Mouse (Mus musculus): ENCODE data around the gene Tmem209. TPM values are rescaled to one million over a fixed set of nuclear protein-coding genes. Genes with fewer than 3 reads are reported as not detected.

The Tmem209 gene
- polyA plus RNA-seq, 1 experiment from 2014 or later = 29.9 TPM

GRCm38 (mm10) chr6:30520400-30520799 lies 10.8 kb upstream of the Tmem209 start:
- Histone ChIP-seq H3K27me3 (ENCODE audit: control insufficient read depth, insufficient read depth, low read length) (no peaks in the 10 kb centered on the region), H3K36me3 (ENCODE audit: control insufficient read depth, insufficient read depth, low read length) (no peaks in the 10 kb centered on the region), H3K4me2 (ENCODE audit: low read depth, low read length) (no peak overlapping the region), H3K4me3 (replicated peaks; ENCODE audit: low read length) (no peak overlapping the region), H3K4me1 (ENCODE audit: control insufficient read depth, insufficient read depth, low read length) (no peaks in the 10 kb centered on the region; the same call in 1 of the 2 replicates), H3K9me3 (replicated peaks; ENCODE audit: control insufficient read depth, low read length) (no peaks in the 10 kb centered on the region), H3K27ac (ENCODE audit: low read length) (no peak overlapping the region), H3K9ac (ENCODE audit: low read length) (no peak overlapping the region)
- WGBS = 58% methylated on average over 11 of the region's 11 CpGs
- no peak for ATAC-seq (ENCODE audit: insufficient read depth, low FRiP score)

- Histone ChIP-seq H3K4me3 (replicated peaks; ENCODE audit: low read length) (no peak overlapping the region), H3K27me3 (ENCODE audit: control insufficient read depth, insufficient read depth, low read length) (no peaks in the 10 kb centered on the region), H3K36me3 (ENCODE audit: control insufficient read depth, insufficient read depth, low read length) (no peaks in the 10 kb centered on the region), H3K9ac (ENCODE audit: low read length) (peak overlapping the region; percentile 39), H3K9me3 (replicated peaks; ENCODE audit: control insufficient read depth, low read length) (no peaks in the 10 kb centered on the region), H3K27ac (ENCODE audit: low read length) (peak overlapping the region; percentile 73), H3K4me1 (ENCODE audit: control insufficient read depth, insufficient read depth, low read length) (peaks cover 7% of the 10 kb centered on the region), H3K4me2 (ENCODE audit: low read depth, low read length) (no peak overlapping the region)
- ATAC-seq (ENCODE audit: insufficient read depth, low FRiP score) = no peak
- WGBS = 13% methylated on average over 9 of the region's 9 CpGs
Measured at GRCm38 (mm10) chr6:30514242-30514641, 4.7 kb upstream of the Tmem209 start.

GRCm38 (mm10) chr6:30510291-30510690 lies 708 bp upstream of the Tmem209 start:
- H3K36me3 ChIP-seq (ENCODE audit: control insufficient read depth, insufficient read depth, low read length) = no peaks in the 10 kb centered on the region
- peak overlapping the region; percentile 99 for H3K27ac ChIP-seq (ENCODE audit: low read length)
- H3K9me3 ChIP-seq (replicated peaks; ENCODE audit: control insufficient read depth, low read length) = no peaks in the 10 kb centered on the region
- peak overlapping the region; percentile 57; the same call in 1 of the 2 replicates for H3K4me2 ChIP-seq (ENCODE audit: low read depth, low read length)
- H3K9ac ChIP-seq (ENCODE audit: low read length) = peak overlapping the region; percentile 57; the same call in 1 of the 2 replicates
- no peak overlapping the region for H3K4me3 ChIP-seq (replicated peaks; ENCODE audit: low read length)
- ATAC-seq (ENCODE audit: insufficient read depth, low FRiP score) = no peak
- no peaks in the 10 kb centered on the region for H3K27me3 ChIP-seq (ENCODE audit: control insufficient read depth, insufficient read depth, low read length)
- H3K4me1 ChIP-seq (ENCODE audit: control insufficient read depth, insufficient read depth, low read length) = peaks cover 7% of the 10 kb centered on the region
- 66% methylated on average over 5 of the region's 5 CpGs for WGBS

- peak overlapping the region; percentile 70 for H3K4me3 ChIP-seq (replicated peaks; ENCODE audit: low read length)
- ATAC-seq (ENCODE audit: insufficient read depth, low FRiP score) = no peak
- H3K36me3 ChIP-seq (ENCODE audit: control insufficient read depth, insufficient read depth, low read length) = no peaks in the 10 kb centered on the region; the same call in 1 of the 2 replicates
- H3K27ac ChIP-seq (ENCODE audit: low read length) = peak overlapping the region; percentile 99
- 10% methylated on average over 2 of the region's 2 CpGs for WGBS
- H3K4me2 ChIP-seq (ENCODE audit: low read depth, low read length) = peak overlapping the region; percentile 76
- H3K9ac ChIP-seq (ENCODE audit: low read length) = peak overlapping the region; percentile 86
- no peaks in the 10 kb centered on the region for H3K27me3 ChIP-seq (ENCODE audit: control insufficient read depth, insufficient read depth, low read length)
- peaks cover 7% of the 10 kb centered on the region for H3K4me1 ChIP-seq (ENCODE audit: control insufficient read depth, insufficient read depth, low read length)
- H3K9me3 ChIP-seq (replicated peaks; ENCODE audit: control insufficient read depth, low read length) = no peaks in the 10 kb centered on the region
Measured at GRCm38 (mm10) chr6:30508824-30509223, 759 bp downstream of the Tmem209 start.

GRCm38 (mm10) chr6:30499049-30499448 lies 10.5 kb downstream of the Tmem209 start:
- Histone ChIP-seq H3K4me2 (ENCODE audit: low read depth, low read length) (no peak overlapping the region), H3K4me1 (ENCODE audit: control insufficient read depth, insufficient read depth, low read length) (no peaks in the 10 kb centered on the region), H3K4me3 (replicated peaks; ENCODE audit: low read length) (no peak overlapping the region), H3K27ac (ENCODE audit: low read length) (no peak overlapping the region), H3K27me3 (ENCODE audit: control insufficient read depth, insufficient read depth, low read length) (no peaks in the 10 kb centered on the region), H3K9ac (ENCODE audit: low read length) (no peak overlapping the region), H3K9me3 (replicated peaks; ENCODE audit: control insufficient read depth, low read length) (no peaks in the 10 kb centered on the region), H3K36me3 (ENCODE audit: control insufficient read depth, insufficient read depth, low read length) (peaks cover 5% of the 10 kb centered on the region)
- no peak for ATAC-seq (ENCODE audit: insufficient read depth, low FRiP score)
- WGBS = 81% methylated on average over 3 of the region's 3 CpGs

GRCm38 (mm10) chr6:30486504-30486903 lies 23.1 kb downstream of the Tmem209 start:
- no peak overlapping the region for H3K9ac ChIP-seq (ENCODE audit: low read length)

GRCm38 (mm10) chr6:30482908-30483307 lies 26.7 kb downstream of the Tmem209 start:
- Histone ChIP-seq H3K27ac (ENCODE audit: low read length) (no peak overlapping the region), H3K4me2 (ENCODE audit: low read depth, low read length) (no peak overlapping the region), H3K4me3 (replicated peaks; ENCODE audit: low read length) (no peak overlapping the region), H3K9me3 (replicated peaks; ENCODE audit: control insufficient read depth, low read length) (no peaks in the 10 kb centered on the region), H3K9ac (ENCODE audit: low read length) (no peak overlapping the region), H3K4me1 (ENCODE audit: control insufficient read depth, insufficient read depth, low read length) (0 out of 2 replicates have a peak, but pooled peaks cover 2% of the 10 kb centered on the region), H3K36me3 (ENCODE audit: control insufficient read depth, insufficient read depth, low read length) (peaks cover 22% of the 10 kb centered on the region), H3K27me3 (ENCODE audit: control insufficient read depth, insufficient read depth, low read length) (no peaks in the 10 kb centered on the region)
- ATAC-seq (ENCODE audit: insufficient read depth, low FRiP score) = no peak
- WGBS = 77% methylated on average over 2 of the region's 2 CpGs

More at GRCm38 (mm10) chr6:30486504-30486903, 23.1 kb downstream of the Tmem209 start:
- no peak overlapping the region for H3K4me2 ChIP-seq (ENCODE audit: low read depth, low read length)
- no peak overlapping the region for H3K4me3 ChIP-seq (replicated peaks; ENCODE audit: low read length)
- peaks cover 22% of the 10 kb centered on the region for H3K36me3 ChIP-seq (ENCODE audit: control insufficient read depth, insufficient read depth, low read length)
- no peaks in the 10 kb centered on the region for H3K9me3 ChIP-seq (replicated peaks; ENCODE audit: control insufficient read depth, low read length)
- H3K27me3 ChIP-seq (ENCODE audit: control insufficient read depth, insufficient read depth, low read length) = no peaks in the 10 kb centered on the region
- H3K27ac ChIP-seq (ENCODE audit: low read length) = no peak overlapping the region
- 76% methylated on average over 6 of the region's 6 CpGs for WGBS
- ATAC-seq (ENCODE audit: insufficient read depth, low FRiP score) = no peak
- H3K4me1 ChIP-seq (ENCODE audit: control insufficient read depth, insufficient read depth, low read length) = no peaks in the 10 kb centered on the region

GRCm38 (mm10) chr6:30479418-30479817 lies 30.2 kb downstream of the Tmem209 start:
- Histone ChIP-seq H3K4me3 (replicated peaks; ENCODE audit: low read length) (no peak overlapping the region), H3K9ac (ENCODE audit: low read length) (no peak overlapping the region), H3K27me3 (ENCODE audit: control insufficient read depth, insufficient read depth, low read length) (no peaks in the 10 kb centered on the region), H3K9me3 (replicated peaks; ENCODE audit: control insufficient read depth, low read length) (no peaks in the 10 kb centered on the region), H3K36me3 (ENCODE audit: control insufficient read depth, insufficient read depth, low read length) (peaks cover 6% of the 10 kb centered on the region), H3K4me1 (ENCODE audit: control insufficient read depth, insufficient read depth, low read length) (peaks cover 18% of the 10 kb centered on the region), H3K4me2 (ENCODE audit: low read depth, low read length) (no peak overlapping the region), H3K27ac (ENCODE audit: low read length) (no peak overlapping the region)
- 82% methylated on average over 3 of the region's 3 CpGs for WGBS
- no peak for ATAC-seq (ENCODE audit: insufficient read depth, low FRiP score)

GRCm38 (mm10) chr6:30477784-30478183 lies 31.8 kb downstream of the Tmem209 start:
- Histone ChIP-seq H3K27ac (ENCODE audit: low read length) (peak overlapping the region; percentile 74; the same call in 1 of the 2 replicates), H3K4me1 (ENCODE audit: control insufficient read depth, insufficient read depth, low read length) (peaks cover 18% of the 10 kb centered on the region), H3K9ac (ENCODE audit: low read length) (no peak overlapping the region), H3K4me3 (replicated peaks; ENCODE audit: low read length) (no peak overlapping the region), H3K4me2 (ENCODE audit: low read depth, low read length) (no peak overlapping the region; the same call in 1 of the 2 replicates), H3K9me3 (replicated peaks; ENCODE audit: control insufficient read depth, low read length) (no peaks in the 10 kb centered on the region), H3K27me3 (ENCODE audit: control insufficient read depth, insufficient read depth, low read length) (no peaks in the 10 kb centered on the region), H3K36me3 (ENCODE audit: control insufficient read depth, insufficient read depth, low read length) (no peaks in the 10 kb centered on the region; the same call in 1 of the 2 replicates)
- WGBS = 71% methylated on average over 6 of the region's 6 CpGs
- ATAC-seq (ENCODE audit: insufficient read depth, low FRiP score) = no peak

Data from stomach, embryonic 16.5 days (tissue).